Mouse (Mus musculus) cerebellum, postnatal 4 days (tissue): Measurements from ENCODE around the gene Grap2.
"Not testable (repeated sequence)": the region's sequence is repeated elsewhere in the genome, so short reads cannot be mapped to it uniquely, and the experiment has no call there.

ENCODE experiments used
- DNase-seq, 2 experiments: peaks; one replicate each; pipeline ENCODE4 v3.0.0; 2022; ENCODE audit warnings: low spot score in 2 of 2, mixed read lengths in 1 of 2

Gene Grap2

GRCm38 (mm10) chr15:80566696-80567095 is 5.7 kb upstream of the Grap2 start:
- DNase-seq: no peak

- DNase-seq: no peak
Measured at GRCm38 (mm10) chr15:80567139-80567538, 5.3 kb upstream of the Grap2 start.

GRCm38 (mm10) chr15:80567731-80568130 is 4.7 kb upstream of the Grap2 start:
- DNase-seq: no peak

GRCm38 (mm10) chr15:80569205-80569604 is 3.2 kb upstream of the Grap2 start:
- no peak for DNase-seq

- DNase-seq: no peak
Measured at GRCm38 (mm10) chr15:80570226-80570625, 2.2 kb upstream of the Grap2 start.

GRCm38 (mm10) chr15:80571611-80572010 is 783 bp upstream of the Grap2 start:
- DNase-seq: no peak

- no peak for DNase-seq
Measured at GRCm38 (mm10) chr15:80572811-80573520, 572 bp downstream of the Grap2 start.

- DNase-seq: no peak
Measured at GRCm38 (mm10) chr15:80574211-80575040, 2.0 kb downstream of the Grap2 start.

- no peak for DNase-seq
Measured at GRCm38 (mm10) chr15:80575817-80576370, 3.5 kb downstream of the Grap2 start.

GRCm38 (mm10) chr15:80576415-80576994 is 4.1 kb downstream of the Grap2 start:
- DNase-seq: no peak

- no peak for DNase-seq
Measured at GRCm38 (mm10) chr15:80577166-80577960, 5.0 kb downstream of the Grap2 start.

GRCm38 (mm10) chr15:80579121-80579520 is 6.7 kb downstream of the Grap2 start:
- no peak for DNase-seq

- DNase-seq: not testable (repeated sequence)
Measured at GRCm38 (mm10) chr15:80580585-80580984, 8.2 kb downstream of the Grap2 start.

- DNase-seq: no peak
Measured at GRCm38 (mm10) chr15:80582581-80583495, 10.4 kb downstream of the Grap2 start.

GRCm38 (mm10) chr15:80586296-80586695 is 13.9 kb downstream of the Grap2 start:
- DNase-seq: no peak

- no peak for DNase-seq
Measured at GRCm38 (mm10) chr15:80590641-80591040, 18.2 kb downstream of the Grap2 start.

GRCm38 (mm10) chr15:80592737-80593136 is 20.3 kb downstream of the Grap2 start:
- DNase-seq: no peak

GRCm38 (mm10) chr15:80593877-80594276 is 21.5 kb downstream of the Grap2 start:
- no peak for DNase-seq

GRCm38 (mm10) chr15:80598750-80599149 is 26.4 kb downstream of the Grap2 start:
- DNase-seq: no peak

- DNase-seq: no peak
Measured at GRCm38 (mm10) chr15:80599213-80599750, 26.9 kb downstream of the Grap2 start.
